Mouse (Mus musculus): ENCODE measurements around the gene Mcub.

Mcub gene

GRCm38 (mm10) chr3:129949158-129949773, 20.7 kb downstream of the Mcub start:
- CTCF ChIA-PET, result no interaction called here

GRCm38 (mm10) chr3:129948359-129948758, 21.6 kb downstream of the Mcub start:
- CTCF ChIA-PET, result no interaction called here

DNA sequence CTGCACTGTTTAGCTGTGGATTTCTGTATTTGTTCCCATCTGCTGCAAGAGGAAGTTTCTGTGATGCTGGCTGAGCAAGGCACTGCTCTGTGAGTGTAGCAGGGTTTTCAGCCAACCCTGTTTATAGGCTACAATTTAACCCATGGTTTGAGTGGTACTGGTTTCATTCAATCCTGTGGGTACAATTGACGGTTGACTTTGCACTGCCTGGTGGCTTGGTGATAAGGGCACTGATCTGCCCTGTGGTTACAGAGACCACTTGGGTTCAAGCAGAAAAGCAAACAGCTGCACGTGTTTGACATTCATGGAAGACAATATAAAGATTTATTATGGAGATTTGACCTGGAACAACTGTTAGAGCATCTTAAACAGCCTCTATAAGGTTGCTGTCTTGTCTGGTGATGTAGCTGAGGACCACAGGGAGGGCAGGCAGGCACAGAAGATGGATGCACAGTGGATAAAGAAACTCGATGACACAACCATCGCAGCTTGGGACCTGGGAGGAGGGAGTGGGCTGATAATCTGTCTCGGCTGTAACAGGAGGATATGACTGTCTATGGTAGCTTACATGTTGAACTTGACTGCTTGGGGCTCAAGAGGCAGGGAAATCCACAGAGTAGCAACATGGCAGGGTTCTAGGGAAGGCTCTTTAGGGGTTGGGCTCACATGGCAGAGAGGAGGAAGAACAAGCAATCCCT, 23.6 kb downstream of the Mcub start:
- CTCF ChIA-PET, result no interaction called here

DNA sequence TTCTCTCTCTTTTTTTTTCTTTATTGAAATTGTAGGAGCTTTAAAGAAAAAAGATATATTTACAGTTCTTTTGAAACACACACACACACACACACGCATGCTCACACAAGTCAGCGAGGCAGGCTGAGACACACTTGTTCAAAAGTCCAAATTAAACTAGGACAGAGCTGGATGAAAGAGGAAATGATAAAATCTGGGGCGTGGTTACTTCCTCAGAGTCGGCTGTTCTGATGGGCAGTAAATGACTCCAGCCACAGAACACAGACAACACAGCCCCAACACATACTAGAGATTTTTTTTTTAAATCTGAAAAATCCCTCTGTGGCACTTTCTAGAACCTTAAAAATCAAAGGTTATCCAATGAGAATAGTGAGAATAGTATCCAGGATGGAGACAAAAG, 26.2 kb downstream of the Mcub start:
- CTCF ChIA-PET, result interaction anchor here (0.6 kb wide), 1 partner anchor 216 kb away, joined by 9 read pairs; no protein-coding TSS in a partner anchor

DNA sequence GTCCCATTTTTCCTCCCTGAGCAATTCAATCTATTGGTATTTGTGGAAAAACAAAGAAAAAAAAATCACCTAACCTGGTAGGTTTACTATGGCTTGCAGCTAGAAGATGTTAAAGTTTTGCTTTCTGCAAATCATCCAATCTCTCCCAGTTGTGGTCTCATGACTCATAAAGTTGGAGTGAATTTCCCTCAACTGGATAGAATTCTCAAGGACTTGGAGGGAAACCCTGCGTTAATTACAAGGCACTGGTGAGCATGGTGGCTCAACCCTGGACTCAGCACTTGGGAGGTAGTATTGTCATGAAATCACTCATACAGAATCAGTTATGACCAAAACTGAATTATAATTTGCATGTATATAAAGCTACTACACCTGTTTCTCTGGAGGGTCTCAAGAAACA, 28.7 kb downstream of the Mcub start:
- CTCF ChIA-PET, result no interaction called here

DNA sequence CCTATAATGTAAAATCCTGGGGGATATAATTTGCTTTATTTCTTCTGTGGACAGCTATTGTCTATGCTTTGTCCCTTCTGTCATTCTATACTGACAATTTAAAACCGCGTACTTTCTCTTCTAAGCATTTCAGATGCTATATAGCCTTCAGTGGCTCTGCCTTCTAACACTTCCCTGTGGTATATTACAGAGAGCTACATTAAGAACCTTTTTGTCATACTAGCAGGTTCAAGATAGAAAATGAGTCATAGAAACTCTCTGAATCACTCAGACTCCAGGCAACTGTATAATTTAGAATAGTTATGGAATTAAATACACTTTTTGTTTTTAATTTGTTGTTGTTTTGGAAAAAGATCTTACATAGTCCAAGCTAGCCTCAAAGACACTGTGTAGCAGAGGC, 29.2 kb downstream of the Mcub start:
- CTCF ChIA-PET, result no interaction called here

DNA sequence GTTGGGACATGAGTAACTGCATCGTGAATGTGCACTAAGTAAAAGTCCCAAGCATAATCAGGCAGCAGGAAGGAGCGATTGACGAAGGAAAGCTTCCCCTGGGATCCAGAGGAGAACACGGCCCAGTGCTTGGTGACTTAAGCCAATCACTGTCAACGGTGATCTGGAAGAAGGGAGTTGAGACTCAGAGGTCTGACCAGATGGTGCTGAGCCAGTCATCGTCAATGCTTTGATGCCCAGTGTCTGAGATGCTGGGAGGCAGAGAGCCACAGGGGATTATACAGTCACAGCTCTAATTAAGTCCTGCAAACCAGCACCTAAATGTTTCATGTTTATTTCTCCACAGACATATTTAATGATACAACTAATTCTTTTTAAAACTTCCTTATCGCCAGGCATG, 30.9 kb downstream of the Mcub start:
- CTCF ChIA-PET, result no interaction called here

- CTCF ChIA-PET, result no interaction called here
Measured at GRCm38 (mm10) chr3:129937848-129938247, 32.2 kb downstream of the Mcub start.

DNA sequence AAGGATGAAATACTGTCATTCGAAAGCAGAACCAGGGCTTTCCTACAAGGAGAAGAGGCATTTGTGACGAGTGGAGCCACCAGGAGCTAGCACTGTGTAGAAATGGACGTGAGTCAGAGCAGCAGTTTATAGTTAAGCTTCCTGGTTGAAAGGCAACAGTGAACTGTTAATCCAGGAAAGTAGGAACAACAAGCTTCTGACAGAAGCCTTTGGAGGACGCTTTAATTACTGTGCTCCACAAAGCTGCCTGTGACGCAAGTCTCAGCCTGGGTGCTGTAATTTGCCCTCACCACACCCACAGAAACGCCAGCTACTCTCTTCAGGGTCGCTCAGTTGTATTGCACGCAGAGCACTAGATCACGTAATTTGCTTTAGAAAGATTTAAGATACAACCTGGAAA, 33.4 kb downstream of the Mcub start:
- CTCF ChIA-PET, result no interaction called here

DNA sequence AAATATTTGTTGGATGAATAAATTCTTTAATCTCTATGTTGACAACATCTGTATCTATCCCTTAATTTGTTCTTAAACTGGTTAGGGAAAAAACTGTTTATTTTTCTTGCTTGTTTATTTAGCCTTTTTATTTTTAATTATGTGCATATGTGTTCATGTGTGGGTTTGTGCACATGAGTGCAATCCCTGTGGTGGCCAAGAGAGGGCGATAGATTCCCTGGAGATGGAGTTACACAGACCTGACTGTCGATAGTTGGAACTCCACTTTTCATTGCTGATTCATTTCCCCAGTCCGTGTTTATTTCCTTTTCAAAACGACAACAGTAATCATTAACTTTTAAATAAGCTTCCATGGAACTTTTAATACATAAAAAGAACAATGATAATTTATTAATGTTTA, 37.6 kb downstream of the Mcub start:
- CTCF ChIA-PET, result no interaction called here

DNA sequence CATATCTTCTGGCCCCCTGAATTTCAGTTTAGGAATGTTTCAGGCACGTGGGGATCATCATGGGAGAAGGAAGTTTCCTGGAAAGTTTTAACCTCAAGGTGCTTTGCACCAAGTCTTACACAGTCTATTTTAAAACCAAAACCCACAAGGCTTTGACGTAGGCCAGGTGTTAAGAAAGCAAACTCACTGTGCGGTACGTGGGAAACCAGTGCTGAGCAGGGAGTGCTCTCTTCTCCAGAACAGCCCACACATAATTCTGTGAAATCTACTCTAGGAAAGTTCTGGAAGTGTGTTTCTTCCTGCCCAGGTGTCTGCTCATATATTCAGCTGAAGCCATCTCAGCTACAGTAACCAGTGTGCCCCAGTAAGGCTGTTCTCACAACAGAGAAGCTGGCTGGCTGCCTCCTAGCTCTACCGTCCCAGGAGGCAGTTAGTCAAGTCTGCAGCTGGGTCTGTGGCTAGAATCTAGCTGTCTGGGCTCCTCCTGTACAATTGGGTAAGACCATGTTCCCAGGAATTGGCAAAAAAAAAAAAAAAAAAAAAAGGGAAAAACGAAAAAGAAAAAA, 39.7 kb downstream of the Mcub start:
- CTCF ChIA-PET, result no interaction called here

DNA sequence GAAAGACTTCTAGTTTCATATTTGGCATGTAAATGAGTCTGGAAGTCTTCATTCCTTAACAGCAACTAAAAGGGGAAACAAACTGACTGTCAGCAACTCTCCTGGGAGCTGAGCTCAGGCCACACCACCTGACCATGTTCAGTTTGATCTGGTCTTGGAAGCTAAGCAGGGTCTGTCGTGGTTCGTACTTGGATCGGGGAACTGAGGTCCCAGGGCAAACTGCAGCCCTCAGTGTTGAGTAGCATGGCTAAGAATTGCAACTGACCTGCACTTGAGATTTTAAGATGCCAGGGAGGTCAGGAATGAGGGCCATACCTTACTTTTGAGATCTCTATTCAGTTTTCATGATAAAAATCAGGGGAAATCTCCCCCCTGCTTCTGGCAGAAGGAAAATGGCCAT, 44.1 kb downstream of the Mcub start:
- CTCF ChIA-PET, result no interaction called here

DNA sequence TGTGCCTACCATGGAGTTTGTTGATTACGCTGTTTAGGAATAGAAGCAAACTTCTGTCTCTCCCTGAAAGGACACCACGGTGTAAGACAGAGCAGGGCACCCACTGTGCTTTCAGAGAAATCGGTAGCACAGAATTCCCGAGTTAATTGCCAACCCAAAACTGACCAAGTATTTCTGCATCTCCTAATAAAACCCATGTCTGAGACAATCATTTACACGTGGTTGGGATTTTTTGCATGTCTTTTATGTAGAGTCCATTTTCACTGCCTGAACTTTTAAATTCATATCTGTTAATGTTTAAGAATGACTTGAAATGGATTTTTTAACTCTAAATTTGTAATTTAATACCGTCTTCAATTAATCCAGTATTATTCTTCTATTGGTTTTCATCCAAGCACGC, 46.4 kb downstream of the Mcub start:
- CTCF ChIA-PET, result no interaction called here

DNA sequence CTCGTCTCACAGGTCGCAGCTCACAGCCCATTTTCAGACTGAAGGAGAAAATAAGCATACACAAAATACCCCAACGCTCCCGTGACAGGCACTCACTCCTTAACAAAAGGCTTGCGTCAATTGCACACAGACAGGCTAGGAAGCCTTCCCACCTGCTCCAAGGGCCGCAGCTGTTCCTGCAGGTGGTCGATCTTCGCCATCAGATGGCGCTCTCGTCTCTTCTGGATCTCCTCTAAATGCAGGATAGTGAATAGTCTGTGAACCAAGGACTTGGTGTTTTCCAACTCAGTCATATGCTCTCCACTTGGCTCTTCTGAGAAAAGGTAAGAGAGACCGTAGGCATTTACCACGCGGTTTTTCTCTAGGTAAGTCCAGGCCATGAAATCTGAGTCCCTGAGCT, 51.6 kb downstream of the Mcub start:
- CTCF ChIA-PET, result interaction anchor here (0.6 kb wide), 1 partner anchor 36 kb away, joined by 7 read pairs; no protein-coding TSS in a partner anchor

- CTCF ChIA-PET, result no interaction called here
Measured at GRCm38 (mm10) chr3:129917424-129917823, 52.6 kb downstream of the Mcub start.

DNA sequence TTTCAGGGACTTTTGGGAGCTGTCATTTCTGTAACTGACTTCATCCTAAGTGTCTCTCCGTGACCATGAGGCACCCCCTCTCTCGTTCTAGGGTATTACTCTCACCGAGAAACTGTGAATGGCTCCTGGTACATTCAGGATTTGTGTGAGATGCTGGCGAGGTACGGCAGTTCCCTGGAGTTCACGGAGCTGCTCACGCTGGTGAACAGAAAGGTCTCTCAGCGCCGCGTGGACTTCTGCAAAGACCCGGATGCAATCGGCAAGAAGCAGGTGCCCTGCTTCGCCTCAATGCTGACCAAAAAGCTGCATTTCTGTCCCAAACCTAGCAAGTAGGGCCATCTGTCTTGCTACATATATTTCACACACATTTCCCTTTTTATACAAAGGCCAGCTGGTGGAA, 56.8 kb downstream of the Mcub start:
- CTCF ChIA-PET, result no interaction called here

DNA sequence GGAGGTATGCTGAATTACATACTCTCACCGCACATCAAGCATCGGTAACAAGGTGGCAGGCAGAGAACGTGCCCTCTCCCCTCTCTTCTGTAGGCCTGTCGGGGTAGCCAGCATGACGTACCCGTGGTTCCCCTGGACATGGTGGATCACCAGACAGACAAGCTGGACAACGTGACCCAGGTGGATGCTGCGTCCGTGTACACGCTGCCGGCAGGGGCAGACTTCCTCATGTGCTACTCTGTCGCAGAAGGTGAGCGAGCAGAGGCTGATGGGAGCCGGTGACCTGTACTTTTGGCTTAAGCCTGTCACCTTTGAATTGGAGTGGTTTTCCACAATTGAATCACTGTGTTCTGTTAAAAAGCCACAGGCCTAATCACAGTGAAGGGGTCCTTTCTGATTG, 58.0 kb downstream of the Mcub start:
- CTCF ChIA-PET, result no interaction called here

DNA sequence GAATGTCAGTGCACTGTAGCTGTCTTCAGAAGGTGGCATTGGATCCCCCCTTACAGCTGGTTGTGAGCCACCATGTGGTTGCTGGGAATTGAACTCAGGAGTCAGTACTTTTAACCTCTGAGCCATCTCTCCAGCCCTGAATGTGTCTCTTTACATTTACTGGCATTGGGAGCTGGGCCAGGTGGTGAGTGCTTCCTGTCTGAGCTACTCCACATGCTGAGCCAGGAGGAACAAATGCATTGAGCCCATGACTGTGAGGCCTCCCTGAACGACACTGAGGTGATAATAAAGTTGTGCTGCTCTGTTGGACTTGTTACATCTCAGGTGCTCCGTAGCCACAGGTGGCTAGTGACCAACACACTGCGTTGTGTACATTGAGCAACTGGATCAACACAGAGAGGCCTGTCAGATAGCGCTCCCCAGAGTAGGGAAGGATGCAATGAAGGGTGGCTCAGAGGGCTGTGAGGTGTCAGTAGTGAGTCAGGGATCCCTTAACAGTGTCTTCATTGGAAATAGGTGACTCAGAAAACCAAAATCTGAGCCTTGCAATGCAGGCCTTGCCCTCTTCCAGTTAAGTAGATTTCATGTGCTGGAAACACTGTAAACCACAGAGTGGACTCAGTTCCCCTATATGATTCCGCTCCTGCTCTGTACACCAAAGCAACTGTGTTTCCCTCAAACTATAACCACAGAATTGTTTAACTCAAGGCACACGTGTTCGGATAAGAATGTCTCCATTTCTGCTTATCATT, 65.4 kb downstream of the Mcub start:
- CTCF ChIA-PET, result interaction anchor here (0.6 kb wide), 1 partner anchor 913 kb away, joined by 5 read pairs; no protein-coding TSS in a partner anchor

DNA sequence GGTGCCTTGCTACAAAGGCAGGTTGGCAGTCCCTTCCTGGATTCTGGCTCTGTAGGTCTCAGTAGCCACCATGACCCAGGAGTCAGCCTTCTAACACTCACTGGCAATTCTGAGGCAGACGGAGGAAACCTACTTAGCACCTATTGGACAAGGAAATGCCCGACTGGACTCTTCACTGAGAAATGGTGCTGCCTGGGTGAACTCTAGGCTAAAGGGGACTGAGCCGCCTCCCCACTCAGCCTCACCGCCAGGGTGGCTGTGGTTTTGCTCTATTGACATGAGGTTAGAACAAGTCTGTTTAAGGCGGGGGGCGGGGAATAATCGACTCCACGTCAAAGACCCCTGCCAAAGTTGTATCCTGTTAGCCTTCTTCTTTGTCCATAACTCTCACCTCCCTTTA, 66.1 kb downstream of the Mcub start:
- CTCF ChIA-PET, result interaction anchor here (0.6 kb wide), 1 partner anchor 914 kb away, joined by 5 read pairs; no protein-coding TSS in a partner anchor

DNA sequence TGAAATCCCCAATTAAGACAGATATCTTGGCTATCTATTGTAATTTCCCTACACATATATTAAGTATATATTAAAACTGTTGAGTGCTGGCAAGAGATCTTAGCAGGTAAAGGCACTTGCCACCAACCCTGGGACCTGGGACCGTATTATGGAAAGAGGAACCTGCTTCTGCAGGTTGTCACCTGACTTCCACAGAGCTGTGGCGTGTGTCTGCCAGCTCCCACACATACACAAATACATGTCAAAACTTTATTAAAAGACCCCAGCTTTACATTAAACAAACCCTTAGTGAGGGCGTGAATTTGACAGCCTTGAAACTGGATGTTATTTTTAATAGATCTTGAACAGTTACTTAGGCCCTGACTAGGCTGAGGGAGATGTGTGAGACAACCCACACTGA, 66.6 kb downstream of the Mcub start:
- CTCF ChIA-PET, result no interaction called here

DNA sequence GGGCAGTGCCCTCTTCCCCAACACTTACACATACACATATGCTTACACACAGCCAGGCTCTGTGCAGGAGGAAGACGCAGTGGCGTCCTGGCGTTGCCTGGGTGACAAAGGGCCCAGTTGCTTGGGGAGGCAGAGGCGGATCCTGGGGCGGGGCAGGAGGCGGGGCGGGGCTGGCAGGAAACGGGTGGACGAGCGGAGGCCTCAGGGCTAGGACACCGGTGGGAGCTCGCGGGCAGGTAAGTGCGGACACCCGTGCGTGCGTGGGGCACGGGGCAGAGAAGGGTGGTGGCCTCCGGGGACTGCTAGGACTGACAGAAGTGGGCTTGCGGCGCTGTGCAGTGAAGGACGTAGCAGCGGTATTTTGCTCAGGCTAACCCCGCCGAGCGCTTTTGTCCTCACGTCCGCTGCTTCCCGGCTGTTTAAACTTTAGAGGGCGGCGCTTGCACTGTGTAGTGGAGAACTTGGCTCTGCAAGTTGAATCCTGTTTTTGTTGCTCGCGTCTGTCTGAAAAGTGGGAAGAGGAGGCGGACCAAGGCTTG, 68.7 kb downstream of the Mcub start, which contains the start of gene Casp6:
Gene Casp6 (plus strand): TSS at position 155 of the 539 bp plus-strand sequence.
- CTCF ChIA-PET, result no interaction called here

DNA sequence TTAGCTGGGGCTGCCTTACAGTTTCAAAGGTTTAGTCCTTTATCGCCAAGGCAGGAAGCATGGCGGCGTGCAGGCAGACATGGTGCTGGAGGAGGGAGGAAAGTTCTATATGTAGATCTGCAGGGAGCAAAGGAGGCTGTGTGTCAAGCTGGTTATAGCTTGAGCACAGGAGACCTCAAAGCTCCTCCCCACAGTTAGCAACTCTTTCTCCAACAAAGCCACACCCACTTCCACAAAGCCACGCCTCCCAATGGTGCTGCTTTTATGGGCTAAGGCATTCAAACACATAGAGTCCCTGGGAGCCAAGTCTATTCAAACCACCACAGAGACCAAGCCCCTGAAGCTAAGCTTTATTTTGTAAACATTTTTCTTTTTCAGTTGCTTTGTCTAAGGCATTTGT, 71.1 kb downstream of the Mcub start:
- CTCF ChIA-PET, result no interaction called here

Measured in spleen, embryonic (tissue).